In genomic region chr9:40625341-40625740, GRCm38 (mm10) we compare ENCODE assay signal across 35 mouse cellular contexts. TPM values are rescaled to one million over a fixed set of nuclear protein-coding genes. Genes with fewer than 3 reads are reported as not detected.
A peak's percentile ranks its signal among the peaks of the same experiment; 100 is the strongest.
DNase-seq lines count a peak whose midpoint lies in the region; ATAC-seq and TF ChIP-seq lines count a peak whose summit lies in the region.
"Had no signal": no experiment of that assay in that cellular context is flagged by ENCODE, and none has a peak within 500 bp of the region (broad histone marks: within the 10 kb centered on the region; RNA-seq: fewer than 3 reads in every experiment).

No protein-coding gene starts in this region.

- H3K4me2 ChIP-seq in kidney, embryonic 14.5 days (replicated peaks; ENCODE audit: low read depth, low read length), result no peak overlapping the region
- no peak overlapping the region for H3K4me2 ChIP-seq in liver, postnatal 0 days (ENCODE audit: low read depth, low read length)
- H3K4me2 ChIP-seq: forebrain, embryonic 13.5 days; heart, embryonic 13.5 days; hindbrain, embryonic 14.5 days had no signal

- DNase-seq in kidney, adult 11 months, result peak; percentile 41
- no peak for DNase-seq in kidney, postnatal 10 days
- DNase-seq in kidney, adult 9 months, result peak; percentile 67
- peak; percentile 29 for DNase-seq in liver, adult 2 months (ENCODE audit: extremely low read depth, low read depth, low spot score)
- no peak for DNase-seq in liver, postnatal 0 days
- peak; percentile 64 to 75 for DNase-seq in kidney, postnatal 36 days
- DNase-seq: adrenal gland, postnatal 10 days; adrenal gland, postnatal 36 days; B cell, adult 2 months; cerebellum, adult 11 months; cerebellum, adult 2 months; cerebellum, adult 9-11 months; cerebellum, postnatal 36 days; gastrocnemius, postnatal 10 days; gastrocnemius, postnatal 36 days; heart, adult 2 months; heart, postnatal 14 days; heart, postnatal 4 days had no signal

- H3K4me1 ChIP-seq in kidney, embryonic 14.5 days (ENCODE audit: control insufficient read depth, insufficient read depth, low read length), result peaks cover 3% of the 10 kb centered on the region; the same call in 1 of the 2 replicates
- peaks cover 2% of the 10 kb centered on the region; the same call in 1 of the 2 replicates for H3K4me1 ChIP-seq in liver, adult 2 months (ENCODE audit: control insufficient read depth, insufficient read depth, low read length)
- peaks cover 3% of the 10 kb centered on the region for H3K4me1 ChIP-seq in liver, postnatal 0 days (ENCODE audit: insufficient read depth)
- H3K4me1 ChIP-seq: heart, embryonic 10.5 days; heart, embryonic 13.5 days had no signal

- no peaks in the 10 kb centered on the region for H3K79me2 ChIP-seq in liver, adult 2 months (ENCODE audit: control insufficient read depth, insufficient read depth, low read length)

- H3K36me3 ChIP-seq in kidney, embryonic 14.5 days (ENCODE audit: control insufficient read depth, insufficient read depth, low read length), result no peaks in the 10 kb centered on the region
- no peaks in the 10 kb centered on the region for H3K36me3 ChIP-seq in liver, adult 2 months (ENCODE audit: control insufficient read depth, insufficient read depth, low read length)
- H3K36me3 ChIP-seq in liver, postnatal 0 days (replicated peaks; ENCODE audit: insufficient read depth, low read length), result no peaks in the 10 kb centered on the region
- H3K36me3 ChIP-seq: forebrain, embryonic 10.5 days; G1E; heart, embryonic 10.5 days; heart, embryonic 13.5 days had no signal

- H3K27me3 ChIP-seq in kidney, embryonic 14.5 days (ENCODE audit: control insufficient read depth, insufficient read depth, low read length), result no peaks in the 10 kb centered on the region
- H3K27me3 ChIP-seq in liver, adult 2 months (ENCODE audit: control insufficient read depth, insufficient read depth, low read length), result no peaks in the 10 kb centered on the region
- H3K27me3 ChIP-seq in liver, postnatal 0 days (ENCODE audit: insufficient read depth, low read length), result no peaks in the 10 kb centered on the region
- H3K27me3 ChIP-seq: forebrain, embryonic 13.5 days; Patski had no signal

- H3K9ac ChIP-seq in kidney, embryonic 14.5 days (ENCODE audit: low read depth, low read length), result no peak overlapping the region
- no peak overlapping the region for H3K9ac ChIP-seq in liver, adult 2 months (ENCODE audit: low read depth, low read length)
- H3K9ac ChIP-seq in liver, postnatal 0 days (replicated peaks), result no peak overlapping the region
- H3K9ac ChIP-seq: forebrain, embryonic 13.5 days; heart, embryonic 13.5 days; hindbrain, embryonic 14.5 days had no signal

- no peak for TF ChIP-seq POLR2A in liver, adult 2 months (IDR thresholded peaks at IDR 0.05; ENCODE audit: extremely low read depth, insufficient read depth, low read length)

- TF ChIP-seq EP300 in liver, postnatal 0 days (IDR thresholded peaks at IDR 0.05; ENCODE audit: low read depth), result no peak

- no peak overlapping the region for H3K4me3 ChIP-seq in kidney, embryonic 14.5 days (ENCODE audit: low read length)
- no peak overlapping the region for H3K4me3 ChIP-seq in liver, adult 2 months (ENCODE audit: insufficient read depth, low read depth, low read length)
- H3K4me3 ChIP-seq in liver, postnatal 0 days (ENCODE audit: low read depth, low read length), result no peak overlapping the region
- H3K4me3 ChIP-seq: forebrain, embryonic 10.5 days; forebrain, embryonic 13.5 days; heart, adult 2 months; heart, embryonic 10.5 days; heart, embryonic 13.5 days had no signal

- no peak for ATAC-seq in kidney, embryonic 14.5 days (ENCODE audit: low FRiP score, low TSS enrichment)
- ATAC-seq in liver, postnatal 0 days, result no peak
- ATAC-seq: forebrain, embryonic 13.5 days; forebrain, embryonic 16.5 days had no signal

- H3K27ac ChIP-seq in kidney, embryonic 14.5 days (ENCODE audit: low read depth, low read length), result no peak overlapping the region
- H3K27ac ChIP-seq in liver, adult 2 months (replicated peaks; ENCODE audit: insufficient read depth, low read depth, low read length), result no peak overlapping the region
- H3K27ac ChIP-seq in liver, postnatal 0 days (ENCODE audit: low read depth), result no peak overlapping the region
- H3K27ac ChIP-seq: forebrain, embryonic 13.5 days; heart, adult 2 months; heart, embryonic 10.5 days; heart, embryonic 13.5 days; hindbrain, embryonic 14.5 days had no signal

- 84% methylated on average over 3 of the region's 3 CpGs for WGBS in kidney, embryonic 14.5 days
- WGBS in liver, adult 2 months, result 58% methylated on average over 3 of the region's 3 CpGs
- 59% methylated on average over 3 of the region's 3 CpGs for WGBS in liver, postnatal 0 days (ENCODE audit: insufficient replicate concordance)

- TF ChIP-seq CTCF in liver, adult 2 months (IDR thresholded peaks at IDR 0.05; ENCODE audit: low read depth, low read length), result no peak
- TF ChIP-seq CTCF in liver, postnatal 0 days (IDR thresholded peaks at IDR 0.05; ENCODE audit: low read depth), result no peak

- H3K9me3 ChIP-seq in kidney, embryonic 14.5 days (ENCODE audit: control insufficient read depth, low read length), result no peaks in the 10 kb centered on the region
- H3K9me3 ChIP-seq in liver, postnatal 0 days (ENCODE audit: low read length), result no peaks in the 10 kb centered on the region
- H3K9me3 ChIP-seq: forebrain, embryonic 10.5 days; forebrain, embryonic 13.5 days; G1E; heart, embryonic 10.5 days; heart, embryonic 13.5 days had no signal

RNA-seq across cellular contexts. Expression of gene Gm21915, which starts 45.1 kb away (rescaled TPM):
- polyA plus RNA-seq in kidney, embryonic 14.5 days (2014; fragmentation: Nextera tagmentation; extraction: Ambion mirVana), result not detected in 2 replicates
- total RNA-seq in liver, adult 2 months (2014; rRNA removed), result not detected in 2 replicates
- polyA plus RNA-seq in liver, adult 2 months (2012; rRNA removed), result not detected in 2 replicates
- not detected in 2 replicates for polyA plus RNA-seq in liver, postnatal 0 days (2015; fragmentation: Nextera tagmentation; extraction: Ambion mirVana)
- total RNA-seq: adrenal gland, adult 18-20 months; adrenal gland, postnatal 10 days; adrenal gland, postnatal 36 days; CH12.LX; gastrocnemius, adult 18-20 months; gastrocnemius, postnatal 10 days; gastrocnemius, postnatal 36 days; granulocyte monocyte progenitor cell, adult 5-6 weeks; heart, adult 2 months; heart, postnatal 14 days; heart, postnatal 4 days had no signal
- polyA plus RNA-seq: cerebellum, adult 2 months; embryonic facial prominence, embryonic 11.5 days; embryonic facial prominence, embryonic 14.5 days; forebrain, embryonic 10.5 days; forebrain, embryonic 13.5 days; forebrain, embryonic 16.5 days; G1E; heart, adult 2 months; heart, embryonic 10.5 days; heart, embryonic 13.5 days; heart, embryonic 16.5 days; hindbrain, embryonic 11.5 days; hindbrain, embryonic 14.5 days; Patski had no signal

Comparison
In these comparisons a context has a peak if more than half of its experiments do, and no peak if none do; other contexts are left out.
1. DNase-seq: peak in kidney, adult 11 months (single experiment), kidney, adult 9 months (single experiment), liver, adult 2 months (single experiment) and kidney, postnatal 36 days (2 of 2); none in kidney, postnatal 10 days (single experiment) and liver, postnatal 0 days (single experiment).